ENCODE assay signal across 8 mouse cellular contexts in genomic region chr2:148731614-148732326, GRCm38 (mm10). TPM values are rescaled to one million over a fixed set of nuclear protein-coding genes. Genes with fewer than 3 reads are reported as not detected.
DNase-seq lines count a peak whose midpoint lies in the region; ATAC-seq and TF ChIP-seq lines count a peak whose summit lies in the region.

No protein-coding gene starts in this region.

- no peaks in the 10 kb centered on the region for H3K36me3 ChIP-seq in liver, embryonic 11.5 days (ENCODE audit: control insufficient read depth, insufficient read depth, low read length)
- H3K36me3 ChIP-seq in myocyte (ENCODE audit: control insufficient read depth, insufficient read depth), result peaks cover 5% of the 10 kb centered on the region

- H3K27me3 ChIP-seq in liver, embryonic 11.5 days (replicated peaks; ENCODE audit: control insufficient read depth, insufficient read depth, low read length), result no peaks in the 10 kb centered on the region
- no peaks in the 10 kb centered on the region for H3K27me3 ChIP-seq in myocyte (ENCODE audit: control insufficient read depth, insufficient read depth, insufficient read length)

- peak overlapping the region; percentile 59 for H3ac ChIP-seq in myocyte (ENCODE audit: control insufficient read depth, insufficient read length)

- 0 out of 2 replicates have a peak, but pooled peaks cover 4% of the 10 kb centered on the region for H3K4me1 ChIP-seq in liver, embryonic 11.5 days (replicated peaks; ENCODE audit: control insufficient read depth, insufficient read depth, low read length)

- peak; percentile 35 for ATAC-seq in inflammation-experienced regulatory T-cells, adult 6 months
- ATAC-seq in liver, embryonic 11.5 days (replicated peaks; ENCODE audit: low FRiP score), result peak; percentile 64

- H3K79me2 ChIP-seq in myocyte (ENCODE audit: control insufficient read depth, insufficient read depth), result peaks cover 41% of the 10 kb centered on the region

- H3K9me3 ChIP-seq in liver, embryonic 11.5 days (ENCODE audit: control insufficient read depth, low read length), result no peaks in the 10 kb centered on the region

- peak overlapping the region; percentile 77 for H3K9ac ChIP-seq in liver, embryonic 11.5 days (ENCODE audit: low read depth, low read length)

- peak; percentile 2 to 16 for DNase-seq in urinary bladder, adult 18-20 months (ENCODE audit: low spot score in 2 of 2)
- DNase-seq in urinary bladder, postnatal 4 days (ENCODE audit: low spot score in 2 of 2), result no peak
- DNase-seq in cerebellum, adult 9-10 months, result peak; percentile 80
- peak; percentile 51 to 55 for DNase-seq in gastrocnemius, adult 8-10 months (ENCODE audit: low spot score in 2 of 2)
- DNase-seq in liver, embryonic 11.5 days (ENCODE audit: low spot score), result peak; percentile 40
- DNase-seq in spleen, postnatal 14 days (ENCODE audit: low spot score in 2 of 2), result no peak

- 3% methylated on average over 35 of the region's 35 CpGs for WGBS in liver, embryonic 11.5 days

- no peak overlapping the region for H3K27ac ChIP-seq in liver, embryonic 11.5 days (ENCODE audit: low read depth, low read length)

- peak overlapping the region; percentile 77 for H3K4me3 ChIP-seq in liver, embryonic 11.5 days (ENCODE audit: low read depth, low read length)
- peak overlapping the region; percentile 94 for H3K4me3 ChIP-seq in myocyte

- TF ChIP-seq POLR2A in myocyte (IDR thresholded peaks at IDR 0.05; ENCODE audit: insufficient read length, low read depth), result no peak

- peak overlapping the region; percentile 94 for H3K4me2 ChIP-seq in liver, embryonic 11.5 days
- H3K4me2 ChIP-seq in myocyte (ENCODE audit: low read depth), result peak overlapping the region; percentile 89

TF ChIP-seq in myocyte, 11 proteins besides CTCF, POLR2A, EP300 and RAD21:
- TF ChIP-seq REST (IDR thresholded peaks at IDR 0.05; ENCODE audit: insufficient read depth, insufficient read length), result no peak
- TF ChIP-seq TCF12 (IDR thresholded peaks at IDR 0.05; ENCODE audit: insufficient read depth, poor library complexity, severe bottlenecking), result no peak
- TF ChIP-seq MYOG (IDR thresholded peaks at IDR 0.05; ENCODE audit: control insufficient read depth in 1 of 3, insufficient read depth in 1 of 3, insufficient read length in 2 of 3, low read depth in 2 of 3), result no peak
- no peak for TF ChIP-seq E2F4 (IDR thresholded peaks at IDR 0.05; ENCODE audit: insufficient read depth)
- no peak for TF ChIP-seq SRF (IDR thresholded peaks at IDR 0.05; ENCODE audit: control insufficient read depth, insufficient read length, low read depth)
- TF ChIP-seq CEBPB (IDR thresholded peaks at IDR 0.05; ENCODE audit: insufficient read depth, poor library complexity, severe bottlenecking), result no peak
- no peak for TF ChIP-seq MAX (IDR thresholded peaks at IDR 0.05; ENCODE audit: low read depth)
- no peak for TF ChIP-seq USF1 (IDR thresholded peaks at IDR 0.05; ENCODE audit: low read depth)
- TF ChIP-seq TCF3 (IDR thresholded peaks at IDR 0.05; ENCODE audit: insufficient read length, low read depth), result no peak
- no peak for TF ChIP-seq MYOD1 (IDR thresholded peaks at IDR 0.05; ENCODE audit: control insufficient read depth in 1 of 3, insufficient read length in 2 of 3, low read depth in 2 of 3)
- TF ChIP-seq POLR2AphosphoS2 (IDR thresholded peaks at IDR 0.05; ENCODE audit: insufficient read length, low read depth), result no peak

RNA-seq across cellular contexts. Expression of gene Napb, which starts 0.5 kb away (rescaled TPM):
- 1 to 10 TPM; 4.1 to 6.1 (median 4.8) TPM for total RNA-seq in gastrocnemius, adult 8-10 months (2022)
- 1 to 10 TPM in 2 of 3 experiments, under 1 TPM in 1; 0.34 to 1.2 (median 1.1) TPM for polyA plus RNA-seq in inflammation-experienced regulatory T-cells, adult 6 months (2017; shearing (Covaris generic))
- 1.4 and 1.5 TPM in 2 replicates for polyA plus RNA-seq in liver, embryonic 11.5 days (2014; fragmentation: Nextera tagmentation; extraction: Ambion mirVana)
- polyA plus RNA-seq in myocyte (2012; fragmentation: generic; extraction: Trizol), result 2.3 TPM

RNA-seq across cellular contexts. Expression of gene Cstl1, which starts 18.4 kb away (rescaled TPM):
- total RNA-seq in gastrocnemius, adult 8-10 months (2022), result not detected
- not detected for polyA plus RNA-seq in inflammation-experienced regulatory T-cells, adult 6 months (2017; shearing (Covaris generic))
- polyA plus RNA-seq in liver, embryonic 11.5 days (2014; fragmentation: Nextera tagmentation; extraction: Ambion mirVana), result not detected in 2 replicates
- polyA plus RNA-seq in myocyte (2012; fragmentation: generic; extraction: Trizol), result 0.07 TPM

RNA-seq across cellular contexts. Expression of gene Cst11, which starts 39.5 kb away (rescaled TPM):
- not detected for total RNA-seq in gastrocnemius, adult 8-10 months (2022)
- not detected for polyA plus RNA-seq in inflammation-experienced regulatory T-cells, adult 6 months (2017; shearing (Covaris generic))
- polyA plus RNA-seq in liver, embryonic 11.5 days (2014; fragmentation: Nextera tagmentation; extraction: Ambion mirVana), result not detected in 2 replicates
- polyA plus RNA-seq in myocyte (2012; fragmentation: generic; extraction: Trizol), result not detected

RNA-seq across cellular contexts. Expression of gene 8030411F24Rik, which starts 50.0 kb away (rescaled TPM):
- total RNA-seq in gastrocnemius, adult 8-10 months (2022), result not detected
- polyA plus RNA-seq in inflammation-experienced regulatory T-cells, adult 6 months (2017; shearing (Covaris generic)), result not detected
- polyA plus RNA-seq in liver, embryonic 11.5 days (2014; fragmentation: Nextera tagmentation; extraction: Ambion mirVana), result not detected in 2 replicates
- polyA plus RNA-seq in myocyte (2012; fragmentation: generic; extraction: Trizol), result not detected

RNA-seq across cellular contexts. Expression of gene Gzf1, which starts 50.9 kb away (rescaled TPM):
- 10 to 100 TPM; 19.2 to 27.7 (median 23.9) TPM for total RNA-seq in gastrocnemius, adult 8-10 months (2022)
- polyA plus RNA-seq in inflammation-experienced regulatory T-cells, adult 6 months (2017; shearing (Covaris generic)), result 10 to 100 TPM in 2 of 3 experiments, 1 to 10 TPM in 1; 8.9 to 21.7 (median 14.9) TPM
- polyA plus RNA-seq in liver, embryonic 11.5 days (2014; fragmentation: Nextera tagmentation; extraction: Ambion mirVana), result 16.7 and 18.4 TPM in 2 replicates
- polyA plus RNA-seq in myocyte (2012; fragmentation: generic; extraction: Trizol), result 12.7 TPM

Comparison
In these comparisons a context has a peak if more than half of its experiments do, and no peak if none do; other contexts are left out.
1. DNase-seq: peak in urinary bladder, adult 18-20 months (2 of 2), cerebellum, adult 9-10 months (single experiment), gastrocnemius, adult 8-10 months (2 of 2) and liver, embryonic 11.5 days (single experiment); none in urinary bladder, postnatal 4 days (0 of 2) and spleen, postnatal 14 days (0 of 2).